Mouse (Mus musculus) liver, embryonic 12.5 days (tissue): ENCODE results near the gene Pknox2. TPM values are rescaled to one million over a fixed set of nuclear protein-coding genes. Genes with fewer than 3 reads are reported as not detected.

Source experiments
- ATAC-seq: fragments of 200-750 bp; cut with Nextera tagmentation; 2 replicates; pipeline ENCODE4 v1.8.0; 2017; ENCODE audit warnings: moderate number of reproducible peaks, mild to moderate bottlenecking, moderate library complexity
- H3K27ac ChIP-seq: fragments of 300-500 bp; sonication (generic); 2 replicates; pipeline ENCODE4 v1.5.1; 2016; ENCODE audit warnings: mild to moderate bottlenecking
- H3K27me3 ChIP-seq: fragments of 300-500 bp; sonication (generic); replicated peaks from 2 replicates; pipeline ENCODE4 v1.6.1; 2016; ENCODE audit warnings: mild to moderate bottlenecking, moderate library complexity
- H3K36me3 ChIP-seq: fragments of 300-500 bp; sonication (generic); 2 replicates; pipeline ENCODE4 v1.6.1; 2016; ENCODE audit warnings: mild to moderate bottlenecking, moderate library complexity
- H3K4me1 ChIP-seq: fragments of 300-500 bp; sonication (generic); 2 replicates; pipeline ENCODE4 v1.6.1; 2016
- H3K4me2 ChIP-seq: fragments of 300-500 bp; sonication (generic); 2 replicates; pipeline ENCODE4 v1.6.1; 2016; ENCODE audit warnings: mild to moderate bottlenecking, moderate library complexity
- H3K4me3 ChIP-seq: fragments of 300-500 bp; sonication (generic); 2 replicates; pipeline ENCODE4 v1.5.1; 2016; ENCODE audit warnings: mild to moderate bottlenecking, moderate library complexity
- H3K9ac ChIP-seq: fragments of 300-500 bp; sonication (generic); 2 replicates; pipeline ENCODE4 v1.6.1; 2016; ENCODE audit warnings: mild to moderate bottlenecking, moderate library complexity
- H3K9me3 ChIP-seq: fragments of 300-500 bp; sonication (generic); replicated peaks from 2 replicates; pipeline ENCODE4 v1.6.1; 2016; ENCODE audit warnings: mild to moderate bottlenecking, moderate library complexity
- WGBS: fragments of 180-500 bp; shearing (Covaris S2); methylation state at CpG from one replicate; pipeline ENCODE4 v1.1.7; 2016; ENCODE audit not compliant: insufficient replicate concordance; 5-methylcytosine and 5-hydroxymethylcytosine counted together
- polyA plus RNA-seq: library from polyadenylated mRNA; unstranded; fragments of >200 nt; fragmentation: Nextera tagmentation; extraction: Ambion mirVana; gene quantifications from 2 replicates; pipeline ENCODE4 v1.2.1, GENCODE M21; 2016

Gene Pknox2
- polyA plus RNA-seq, 1 experiment from 2014 or later = 0.57 TPM

GRCm38 (mm10) chr9:36850091-36850490 is 297.1 kb downstream of the Pknox2 start:
- Histone ChIP-seq H3K4me3 (no peak overlapping the region), H3K9ac (no peak overlapping the region), H3K4me2 (no peak overlapping the region), H3K27me3 (no peaks in the 10 kb centered on the region), H3K36me3 (no peaks in the 10 kb centered on the region), H3K27ac (no peak overlapping the region), H3K9me3 (no peaks in the 10 kb centered on the region), H3K4me1 (no peaks in the 10 kb centered on the region)
- 47% methylated on average over 1 of the region's 1 CpGs for WGBS
- ATAC-seq = no peak

GRCm38 (mm10) chr9:36848661-36849060 is 298.5 kb downstream of the Pknox2 start:
- Histone ChIP-seq H3K27me3 (no peaks in the 10 kb centered on the region), H3K36me3 (no peaks in the 10 kb centered on the region), H3K4me1 (no peaks in the 10 kb centered on the region), H3K4me3 (no peak overlapping the region), H3K27ac (no peak overlapping the region), H3K4me2 (no peak overlapping the region), H3K9ac (no peak overlapping the region), H3K9me3 (no peaks in the 10 kb centered on the region)
- no peak for ATAC-seq
- WGBS = 71% methylated on average over 2 of the region's 2 CpGs

- no peak for ATAC-seq
- Histone ChIP-seq H3K27me3 (no peaks in the 10 kb centered on the region), H3K36me3 (no peaks in the 10 kb centered on the region), H3K9me3 (no peaks in the 10 kb centered on the region), H3K4me1 (no peaks in the 10 kb centered on the region), H3K27ac (no peak overlapping the region), H3K4me2 (no peak overlapping the region), H3K4me3 (no peak overlapping the region), H3K9ac (no peak overlapping the region)
- 41% methylated on average over 4 of the region's 4 CpGs for WGBS
Measured at GRCm38 (mm10) chr9:36846346-36846745, 300.9 kb downstream of the Pknox2 start.

Other genes with a start within 250 kb of the Pknox2 start
- 3.9 TPM in 2 replicates for gene Tmem218, start 60.8 kb upstream of the Pknox2 start, polyA plus RNA-seq
- 1.5 TPM in 2 replicates for gene Slc37a2, start 108.3 kb upstream of the Pknox2 start, polyA plus RNA-seq
- gene Ccdc15, start 201.0 kb upstream of the Pknox2 start, polyA plus RNA-seq = 5.6 and 6.9 TPM in 2 replicates
- 0.05 TPM in 1 of 2 replicates, not detected in the other for gene Hepacam, start 219.9 kb upstream of the Pknox2 start, polyA plus RNA-seq